Mouse (Mus musculus) forebrain, postnatal 0 days (tissue): ENCODE results near the gene Hyal1. TPM values are rescaled to one million over a fixed set of nuclear protein-coding genes. Genes with fewer than 3 reads are reported as not detected.

ENCODE experiments used
- ATAC-seq: fragments of 200-750 bp; cut with Nextera tagmentation; 2 replicates; pipeline ENCODE4 v1.8.0; 2017; ENCODE audit warnings: mild to moderate bottlenecking, moderate library complexity
- DNase-seq: peaks from one replicate; pipeline ENCODE4 v3.0.0-alpha.2; 2015
- H3K27ac ChIP-seq: fragments of 300-500 bp; sonication (generic); 2 replicates; pipeline ENCODE4 v1.5.1; 2014; ENCODE audit warnings: low read depth, mild to moderate bottlenecking, antibody characterized with exemption, low read length, moderate library complexity, mixed read lengths
- H3K27me3 ChIP-seq: fragments of 300-500 bp; sonication (generic); 2 replicates; pipeline ENCODE4 v1.6.1; 2014; ENCODE audit warnings: mild to moderate bottlenecking, low read length, mixed read lengths; ENCODE audit not compliant: insufficient read depth
- H3K36me3 ChIP-seq: fragments of 300-500 bp; sonication (generic); 2 replicates; pipeline ENCODE4 v1.6.1; 2014; ENCODE audit warnings: mild to moderate bottlenecking, moderate library complexity; ENCODE audit not compliant: insufficient read depth
- H3K4me1 ChIP-seq: fragments of 300-500 bp; sonication (generic); 2 replicates; pipeline ENCODE4 v1.6.1; 2014; ENCODE audit warnings: antibody characterized with exemption; ENCODE audit not compliant: insufficient read depth
- H3K4me2 ChIP-seq: fragments of 300-500 bp; sonication (generic); 2 replicates; pipeline ENCODE4 v1.6.1; 2014; ENCODE audit warnings: low read depth, mild to moderate bottlenecking, moderate library complexity
- H3K4me3 ChIP-seq: fragments of 300-500 bp; sonication (generic); 2 replicates; pipeline ENCODE4 v1.5.1; 2014; ENCODE audit warnings: low read depth, low read length, mixed read lengths
- H3K9ac ChIP-seq: fragments of 300-500 bp; sonication (generic); 2 replicates; pipeline ENCODE4 v1.6.1; 2014; ENCODE audit warnings: mild to moderate bottlenecking
- H3K9me3 ChIP-seq: fragments of 300-500 bp; sonication (generic); 2 replicates; pipeline ENCODE4 v1.6.1; 2016; ENCODE audit warnings: low read length
- CTCF ChIP-seq: sonication (generic); IDR thresholded peaks from 2 replicates; pipeline ENCODE4 v1.5.1; 2016; ENCODE audit warnings: antibody characterized with exemption, control low read depth, low read depth
- WGBS: fragments of 180-500 bp; shearing (Covaris S2); extraction: QIAGEN DNeasy Blood & Tissue Kit; methylation state at CpG from one replicate; pipeline ENCODE4 v1.1.7; 2014; 5-methylcytosine and 5-hydroxymethylcytosine counted together
- polyA plus RNA-seq: library from polyadenylated mRNA; unstranded; fragments of >200 nt; fragmentation: Nextera tagmentation; extraction: Ambion mirVana; gene quantifications from 2 replicates; pipeline ENCODE4 v1.2.1, GENCODE M21; 2015
- total RNA-seq: library from RNA; depleted of rRNA; stranded (reverse); fragments of >200 nt; gene quantifications from 2 replicates; pipeline ENCODE4 v1.2.3, GENCODE M21; 2014

Hyal1 gene
- total and polyA plus RNA-seq, 2 experiments from 2014 or later: 1.9 to 3.5 TPM

DNA sequence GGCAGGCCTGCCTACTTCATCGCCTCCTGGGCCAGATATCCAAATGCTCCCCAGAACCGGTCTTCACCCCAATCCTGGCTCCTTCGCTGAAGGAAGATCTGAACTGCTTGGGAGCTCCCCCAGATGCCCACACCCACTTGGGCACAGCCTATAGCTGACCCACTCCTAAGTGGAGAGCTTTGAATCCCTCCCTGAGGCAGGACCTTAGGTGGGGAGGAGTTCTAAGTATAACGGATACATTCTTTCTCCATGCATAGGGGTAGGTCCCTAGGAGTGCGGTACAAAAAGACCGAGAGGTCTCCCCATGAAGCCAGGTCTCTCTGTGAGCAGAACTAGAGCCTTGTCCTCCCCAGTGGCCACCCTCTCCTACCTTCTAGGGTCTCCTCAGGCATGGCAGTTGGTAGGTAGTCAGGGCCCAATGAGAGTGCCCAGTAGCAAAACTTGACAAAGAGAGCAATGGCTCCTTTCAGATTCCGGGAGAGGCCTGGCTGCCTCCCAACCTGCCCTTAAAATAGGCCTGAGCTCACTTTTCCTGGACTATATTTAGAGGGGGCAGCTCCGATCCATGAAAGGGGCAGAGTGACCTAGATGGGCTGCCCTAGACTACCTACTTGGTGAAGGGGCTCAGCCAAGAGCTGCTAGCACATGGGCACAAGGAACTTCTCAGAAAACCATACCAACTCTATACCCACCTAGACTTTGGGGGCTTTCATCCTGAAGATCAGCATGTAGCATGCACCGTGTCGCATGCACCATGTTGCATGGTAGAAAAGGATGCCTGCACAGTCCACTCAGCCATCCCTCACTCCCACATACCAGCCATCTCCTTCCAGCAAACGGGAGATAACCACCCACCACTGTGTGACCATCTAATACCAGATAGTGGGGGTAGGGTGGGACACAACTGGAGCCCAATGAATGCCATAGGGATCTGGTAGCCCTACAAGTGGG is 20.2 kb downstream of the Hyal1 start:
- Histone ChIP-seq H3K36me3 (peaks cover 22% of the 10 kb centered on the region), H3K9ac (no peak overlapping the region), H3K27me3 (no peaks in the 10 kb centered on the region), H3K27ac (no peak overlapping the region), H3K4me2 (no peak overlapping the region), H3K4me1 (no peaks in the 10 kb centered on the region), H3K4me3 (no peak overlapping the region), H3K9me3 (no peaks in the 10 kb centered on the region)
- WGBS: 86% methylated on average over 11 of the region's 11 CpGs
- no peak for TF ChIP-seq CTCF
- no peak for DNase-seq
- no peak for ATAC-seq

DNA sequence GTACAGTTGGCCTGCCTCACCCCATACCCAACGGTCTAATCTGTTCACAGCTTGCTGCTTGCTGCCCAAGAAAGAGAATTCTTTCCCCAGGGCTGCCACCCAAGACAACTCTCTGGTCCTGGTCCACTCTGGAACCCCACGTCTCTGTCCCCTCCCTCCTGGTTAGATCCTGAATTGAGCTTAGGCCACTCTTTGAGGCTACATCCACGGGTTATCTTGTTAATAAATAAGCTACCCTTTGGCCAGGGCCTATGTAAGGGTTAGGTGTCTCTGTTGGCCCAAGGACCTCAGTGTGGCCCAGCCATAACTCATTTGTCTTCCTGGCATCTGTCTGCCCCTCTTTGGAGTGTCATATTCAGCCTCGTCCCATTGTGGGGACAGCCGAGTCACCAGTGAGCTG is 21.7 kb downstream of the Hyal1 start:
- Histone ChIP-seq H3K27me3 (no peaks in the 10 kb centered on the region), H3K36me3 (peaks cover 9% of the 10 kb centered on the region), H3K4me3 (no peak overlapping the region), H3K9ac (no peak overlapping the region), H3K27ac (no peak overlapping the region), H3K4me2 (no peak overlapping the region), H3K4me1 (no peaks in the 10 kb centered on the region), H3K9me3 (no peaks in the 10 kb centered on the region)
- TF ChIP-seq CTCF: no peak
- ATAC-seq: no peak
- 74% methylated on average over 5 of the region's 5 CpGs for WGBS
- DNase-seq: no peak

DNA sequence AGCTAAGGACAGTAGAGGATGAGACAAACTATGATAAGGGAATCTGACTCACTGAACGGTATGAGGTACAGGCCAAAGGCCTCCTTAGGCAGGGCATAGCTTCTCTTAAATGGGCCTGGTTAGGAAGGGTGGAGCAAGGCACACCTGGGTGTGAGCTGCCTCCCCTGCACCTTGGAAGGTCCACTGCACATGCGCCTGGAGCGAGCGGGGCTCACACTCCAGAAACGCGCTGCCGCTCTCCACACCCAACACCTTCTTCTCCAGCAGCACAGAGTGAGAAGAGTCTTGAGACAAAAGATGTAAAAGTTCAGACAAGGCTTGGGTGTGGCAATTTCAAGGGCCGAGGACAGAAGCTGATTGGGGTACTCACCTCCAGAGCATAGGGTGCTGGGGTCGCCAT is 22.7 kb downstream of the Hyal1 start:
- DNase-seq: no peak
- no peak for ATAC-seq

DNA sequence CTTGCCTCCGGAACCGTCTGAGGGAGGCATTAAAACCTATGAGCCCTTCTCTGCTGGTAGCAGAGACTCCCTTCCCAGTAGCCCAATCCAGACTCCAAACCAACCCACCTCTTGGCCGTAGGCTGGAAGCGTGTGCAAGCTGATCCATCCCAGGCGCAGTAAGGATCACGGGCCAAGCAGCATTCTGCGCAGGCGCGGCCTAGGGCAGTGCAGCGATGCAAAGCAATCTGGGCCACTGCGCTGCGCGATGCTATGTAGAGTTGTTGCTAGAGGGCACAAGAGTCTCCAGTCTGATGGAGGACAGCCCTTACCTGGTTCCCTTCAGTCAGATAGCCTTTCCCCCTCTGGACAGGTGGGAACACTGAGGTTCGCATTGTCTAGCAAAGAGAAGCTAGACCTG is 23.1 kb downstream of the Hyal1 start:
- Histone ChIP-seq H3K27ac (no peak overlapping the region), H3K9me3 (no peaks in the 10 kb centered on the region)
- 82% methylated on average over 14 of the region's 14 CpGs for WGBS

More for the DNA sequence above, 22.7 kb downstream of the Hyal1 start:
- Histone ChIP-seq H3K4me1 (no peaks in the 10 kb centered on the region), H3K4me2 (no peak overlapping the region), H3K9me3 (no peaks in the 10 kb centered on the region), H3K36me3 (no peaks in the 10 kb centered on the region), H3K9ac (no peak overlapping the region), H3K4me3 (no peak overlapping the region), H3K27ac (no peak overlapping the region), H3K27me3 (no peaks in the 10 kb centered on the region)
- 90% methylated on average over 9 of the region's 9 CpGs for WGBS
- no peak for TF ChIP-seq CTCF

GRCm38 (mm10) chr9:107600745-107601144 is 24.0 kb downstream of the Hyal1 start:
- no peak overlapping the region for H3K9ac ChIP-seq
- no peak for ATAC-seq
- H3K4me3 ChIP-seq: no peak overlapping the region
- H3K27ac ChIP-seq: no peak overlapping the region
- DNase-seq: no peak
- TF ChIP-seq CTCF: no peak
- H3K36me3 ChIP-seq: no peaks in the 10 kb centered on the region
- H3K4me1 ChIP-seq: no peaks in the 10 kb centered on the region
- no peak overlapping the region for H3K4me2 ChIP-seq
- 77% methylated on average over 12 of the region's 12 CpGs for WGBS
- no peaks in the 10 kb centered on the region for H3K27me3 ChIP-seq
- no peaks in the 10 kb centered on the region for H3K9me3 ChIP-seq

More for the DNA sequence above, 23.1 kb downstream of the Hyal1 start:
- Histone ChIP-seq H3K4me3 (no peak overlapping the region), H3K9ac (no peak overlapping the region), H3K36me3 (no peaks in the 10 kb centered on the region), H3K4me1 (no peaks in the 10 kb centered on the region), H3K4me2 (no peak overlapping the region), H3K27me3 (no peaks in the 10 kb centered on the region)
- DNase-seq (peak; percentile 25), ATAC-seq (no peak)
- no peak for TF ChIP-seq CTCF

DNA sequence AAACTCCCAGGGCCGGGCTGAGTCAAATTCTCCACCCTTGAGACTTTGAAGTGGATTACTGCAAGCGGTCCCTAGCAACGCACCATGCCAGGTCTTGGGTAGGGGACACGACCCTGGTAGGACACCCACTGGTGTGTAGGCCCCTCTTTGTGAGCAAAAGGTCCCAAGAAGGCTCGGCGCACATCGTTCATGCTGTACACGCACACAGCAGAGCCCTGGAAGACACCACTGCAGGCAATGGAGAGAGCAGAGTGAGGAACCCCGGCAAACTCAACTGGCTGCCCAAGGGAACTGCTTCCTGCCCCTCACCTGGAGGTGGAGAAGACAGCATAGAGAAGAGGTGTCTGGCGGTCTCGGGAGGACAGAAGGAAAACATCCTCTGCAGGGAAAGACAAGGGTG is 24.5 kb downstream of the Hyal1 start:
- Histone ChIP-seq H3K4me1 (no peaks in the 10 kb centered on the region), H3K27ac (no peak overlapping the region), H3K36me3 (no peaks in the 10 kb centered on the region), H3K4me3 (no peak overlapping the region), H3K4me2 (no peak overlapping the region), H3K27me3 (no peaks in the 10 kb centered on the region), H3K9me3 (no peaks in the 10 kb centered on the region), H3K9ac (no peak overlapping the region)
- ATAC-seq: no peak
- WGBS: 86% methylated on average over 11 of the region's 11 CpGs
- no peak for DNase-seq
- no peak for TF ChIP-seq CTCF

GRCm38 (mm10) chr9:107602068-107602648 is 25.4 kb downstream of the Hyal1 start:
- no peaks in the 10 kb centered on the region for H3K4me1 ChIP-seq
- H3K9me3 ChIP-seq: no peaks in the 10 kb centered on the region
- no peak overlapping the region for H3K4me3 ChIP-seq
- no peaks in the 10 kb centered on the region for H3K36me3 ChIP-seq
- peak; percentile 99 for TF ChIP-seq CTCF
- peak; percentile 95 for DNase-seq
- peak overlapping the region; percentile 6; the same call in 1 of the 2 replicates for H3K27ac ChIP-seq
- H3K4me2 ChIP-seq: no peak overlapping the region
- no peak overlapping the region for H3K9ac ChIP-seq
- peak; percentile 91 for ATAC-seq
- no peaks in the 10 kb centered on the region for H3K27me3 ChIP-seq
- 12% methylated on average over 10 of the region's 10 CpGs for WGBS
